Mouse (Mus musculus) right cerebral cortex, postnatal 14 days (tissue): ENCODE data around the gene Zfp488.

Experiments used
- DNase-seq: peaks from one replicate; pipeline ENCODE4 v3.0.0; 2022

Zfp488 gene

DNA sequence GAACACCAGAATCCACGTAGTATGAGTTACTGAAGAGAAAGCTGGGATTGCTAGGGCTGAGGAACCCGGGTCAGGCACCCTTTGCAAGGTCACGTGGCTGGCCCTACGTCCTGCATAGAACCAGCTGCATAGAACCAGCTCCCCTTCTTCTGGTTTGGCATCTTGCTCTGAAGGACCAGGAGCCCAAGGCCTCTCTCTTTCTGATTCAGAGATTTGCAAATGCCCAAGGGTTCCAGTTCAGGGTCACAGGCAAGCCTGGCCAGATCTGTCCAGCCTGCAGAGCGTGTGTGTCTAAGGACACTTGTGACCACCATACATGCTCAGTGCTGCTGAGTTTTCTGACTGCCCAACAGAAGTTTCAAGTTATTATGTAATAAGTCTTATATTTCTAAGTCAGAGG is 36.3 kb downstream of the Zfp488 start:
- DNase-seq = no peak

DNA sequence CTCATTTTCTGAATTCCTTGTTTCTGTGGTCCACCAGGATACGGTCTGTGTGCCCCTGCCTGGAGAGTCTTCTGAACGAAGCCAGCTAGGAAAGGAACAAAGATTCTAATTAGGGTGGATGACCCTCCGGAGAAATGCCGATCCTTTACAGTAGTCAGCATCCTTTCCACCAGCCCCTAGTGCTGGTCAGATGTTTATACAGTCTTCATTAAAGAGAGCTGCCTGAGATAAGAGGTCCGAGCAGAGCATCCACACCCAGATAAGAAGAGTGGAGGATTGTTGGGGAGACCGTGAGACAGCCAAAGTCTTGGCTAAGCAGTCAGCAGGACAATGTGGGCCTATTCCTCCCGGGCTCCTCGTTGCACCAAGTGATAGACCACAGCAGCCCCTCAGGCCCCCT is 37.8 kb downstream of the Zfp488 start, which contains the start of gene Gdf2:
Gene Gdf2, plus strand, starts transcription at position 301 of the 400 bp plus-strand sequence.
- no peak for DNase-seq

DNA sequence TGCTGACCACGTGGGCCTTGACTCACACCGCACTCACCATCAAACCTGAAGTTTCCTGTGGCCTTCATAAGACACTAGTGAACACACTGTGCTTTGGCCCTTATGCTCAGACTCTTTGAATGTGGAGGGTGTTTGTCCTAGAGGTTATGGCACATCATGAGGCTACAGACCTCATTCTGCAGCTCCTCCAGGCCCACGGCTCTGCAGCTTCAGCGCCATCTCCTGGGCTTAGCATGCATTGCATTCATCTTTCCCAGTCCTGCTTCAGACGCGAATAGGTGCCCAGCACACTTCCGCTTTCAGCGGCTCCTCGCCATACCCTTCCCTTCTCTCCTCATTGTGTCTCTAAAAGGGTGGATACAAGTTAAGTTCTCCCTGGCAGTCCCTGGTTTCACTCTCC is 39.4 kb downstream of the Zfp488 start:
- DNase-seq = peak; percentile 80

DNA sequence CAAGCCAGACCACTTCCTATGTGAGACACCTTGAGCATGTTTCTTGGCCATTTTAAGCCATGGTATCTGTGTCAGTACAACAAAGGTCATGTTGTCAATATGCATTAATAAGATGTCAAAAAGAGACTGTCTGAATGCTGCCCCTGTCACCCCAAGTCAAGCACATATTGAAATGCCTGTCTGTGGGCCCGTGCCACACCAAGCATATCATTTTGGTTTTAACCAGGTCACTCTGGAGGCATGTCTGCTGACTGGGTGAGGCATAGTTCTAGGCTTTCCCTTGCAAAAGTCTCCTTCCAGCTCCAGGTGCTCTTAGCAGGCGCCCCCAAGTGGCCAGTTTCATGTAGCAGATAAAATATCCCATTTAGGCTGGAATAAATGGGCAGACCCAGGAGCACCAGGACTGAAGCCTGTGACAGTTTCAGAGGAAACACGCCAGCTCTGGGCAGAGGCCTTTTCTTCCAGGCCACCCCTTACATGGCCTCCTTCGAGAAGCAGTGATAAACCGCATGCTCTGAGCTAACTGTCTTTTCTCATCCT is 44.7 kb downstream of the Zfp488 start:
- peak; percentile 79 for DNase-seq

DNA sequence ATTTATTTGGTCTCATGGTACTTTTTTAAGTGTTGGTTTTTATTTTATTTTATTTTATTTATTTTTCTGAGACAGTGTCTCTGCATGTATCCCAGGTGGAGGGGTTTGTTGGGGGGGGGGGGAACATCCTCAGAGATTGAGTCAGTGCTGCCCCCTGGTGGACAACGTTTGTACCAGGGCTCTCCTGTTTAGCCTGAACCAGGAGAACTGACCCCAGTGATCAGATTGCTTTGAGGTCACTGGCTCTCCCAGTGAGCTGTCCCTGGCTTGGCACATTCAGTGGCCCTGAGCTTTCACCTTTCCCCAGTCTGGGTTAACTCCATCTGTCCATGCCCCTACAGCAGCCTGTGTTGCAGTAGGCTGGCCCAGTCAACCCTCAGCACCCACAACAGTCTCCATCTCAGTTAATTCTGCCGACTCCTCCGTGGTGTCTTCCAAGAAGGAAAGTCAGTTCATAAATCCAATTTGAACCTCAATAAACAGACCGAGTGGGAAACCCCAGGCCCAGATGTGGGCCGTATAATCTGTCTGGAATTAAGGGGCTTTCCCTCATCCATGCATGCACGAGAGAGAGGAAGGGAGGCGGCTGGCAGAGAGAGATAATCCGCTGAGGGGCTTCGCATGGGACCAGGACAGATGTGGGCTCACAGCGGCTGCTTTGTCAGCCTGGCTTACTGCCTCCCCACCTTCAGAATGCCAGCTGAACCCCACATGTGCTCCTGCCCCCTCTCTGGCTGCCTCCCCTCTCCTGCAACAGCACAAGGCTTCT is 45.4 kb downstream of the Zfp488 start:
- peak; percentile 83 for DNase-seq

DNA sequence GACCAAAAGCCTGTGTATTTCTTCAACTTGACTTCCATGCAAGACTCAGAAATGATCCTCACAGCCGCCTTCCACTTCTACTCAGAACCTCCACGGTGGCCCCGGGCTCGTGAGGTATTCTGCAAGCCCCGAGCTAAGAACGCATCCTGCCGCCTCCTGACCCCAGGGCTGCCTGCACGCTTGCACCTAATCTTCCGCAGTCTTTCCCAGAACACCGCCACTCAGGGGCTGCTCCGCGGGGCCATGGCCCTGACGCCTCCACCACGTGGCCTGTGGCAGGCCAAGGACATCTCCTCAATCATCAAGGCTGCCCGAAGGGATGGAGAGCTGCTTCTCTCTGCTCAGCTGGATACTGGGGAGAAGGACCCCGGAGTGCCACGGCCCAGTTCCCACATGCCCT is 46.7 kb downstream of the Zfp488 start:
- no peak for DNase-seq

DNA sequence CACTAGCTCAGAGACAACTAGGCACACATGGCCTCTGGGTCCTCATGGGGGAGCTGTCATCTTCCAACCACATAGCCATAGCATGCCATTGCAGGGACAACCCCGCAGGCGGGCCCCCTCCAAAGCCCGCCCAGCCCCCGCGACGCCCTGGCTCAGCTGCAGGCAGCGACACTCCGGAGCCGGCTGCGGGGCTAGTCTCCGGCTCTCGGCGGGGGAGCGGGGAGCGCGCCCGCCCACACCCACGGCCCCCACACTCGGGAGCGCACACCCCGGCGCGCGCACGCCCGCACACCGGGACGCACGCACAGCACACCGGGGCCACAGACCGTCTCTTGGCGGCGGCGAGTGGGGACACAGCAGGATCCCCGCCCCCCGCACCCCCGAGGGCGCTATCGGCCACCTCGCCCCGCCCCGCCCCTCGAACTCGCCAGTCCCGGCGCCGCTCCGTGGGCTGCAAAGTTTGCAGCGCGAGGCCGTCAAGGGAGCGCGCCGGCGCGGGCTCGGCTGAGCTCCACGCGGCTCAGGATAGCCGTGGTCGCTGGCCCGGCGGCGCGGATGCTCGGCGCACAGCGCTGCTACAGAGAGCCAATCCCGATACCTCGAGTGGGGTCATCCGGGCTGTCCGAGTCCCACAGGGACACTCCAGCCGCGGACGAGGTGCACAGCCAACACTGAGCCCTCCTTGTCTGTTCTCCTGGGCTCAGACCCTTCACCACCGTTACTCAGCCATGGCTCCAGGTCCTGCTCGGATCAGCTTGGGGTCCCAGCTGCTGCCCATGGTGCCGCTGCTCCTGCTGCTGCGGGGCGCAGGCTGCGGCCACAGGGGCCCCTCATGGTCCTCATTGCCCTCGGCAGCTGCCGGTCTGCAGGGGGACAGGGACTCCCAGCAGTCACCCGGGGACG is 55.1 kb downstream of the Zfp488 start, which contains the start of gene Gdf10:
Gene Gdf10, plus strand, starts transcription at position 420 of the 903 bp plus-strand sequence.
- peak; percentile 47 for DNase-seq

DNA sequence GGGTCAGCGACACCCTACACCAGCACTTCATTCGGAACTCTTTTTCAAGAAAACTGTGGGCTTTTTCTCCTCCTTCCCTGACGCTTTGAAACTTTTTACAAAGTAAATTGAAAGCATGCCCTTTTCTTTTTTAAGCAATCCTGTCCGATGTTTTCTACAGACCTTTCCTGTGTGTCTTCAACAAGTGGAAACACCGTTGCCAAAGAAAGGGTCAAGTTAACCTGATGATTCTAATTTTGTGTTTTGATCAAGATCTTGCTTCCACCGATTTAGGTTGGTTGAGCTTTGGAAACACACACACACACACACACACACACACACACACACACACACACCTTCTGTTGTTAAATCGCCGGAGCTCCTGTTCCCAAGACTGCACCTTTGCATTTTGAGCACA is 55.8 kb downstream of the Zfp488 start:
- no peak for DNase-seq

DNA sequence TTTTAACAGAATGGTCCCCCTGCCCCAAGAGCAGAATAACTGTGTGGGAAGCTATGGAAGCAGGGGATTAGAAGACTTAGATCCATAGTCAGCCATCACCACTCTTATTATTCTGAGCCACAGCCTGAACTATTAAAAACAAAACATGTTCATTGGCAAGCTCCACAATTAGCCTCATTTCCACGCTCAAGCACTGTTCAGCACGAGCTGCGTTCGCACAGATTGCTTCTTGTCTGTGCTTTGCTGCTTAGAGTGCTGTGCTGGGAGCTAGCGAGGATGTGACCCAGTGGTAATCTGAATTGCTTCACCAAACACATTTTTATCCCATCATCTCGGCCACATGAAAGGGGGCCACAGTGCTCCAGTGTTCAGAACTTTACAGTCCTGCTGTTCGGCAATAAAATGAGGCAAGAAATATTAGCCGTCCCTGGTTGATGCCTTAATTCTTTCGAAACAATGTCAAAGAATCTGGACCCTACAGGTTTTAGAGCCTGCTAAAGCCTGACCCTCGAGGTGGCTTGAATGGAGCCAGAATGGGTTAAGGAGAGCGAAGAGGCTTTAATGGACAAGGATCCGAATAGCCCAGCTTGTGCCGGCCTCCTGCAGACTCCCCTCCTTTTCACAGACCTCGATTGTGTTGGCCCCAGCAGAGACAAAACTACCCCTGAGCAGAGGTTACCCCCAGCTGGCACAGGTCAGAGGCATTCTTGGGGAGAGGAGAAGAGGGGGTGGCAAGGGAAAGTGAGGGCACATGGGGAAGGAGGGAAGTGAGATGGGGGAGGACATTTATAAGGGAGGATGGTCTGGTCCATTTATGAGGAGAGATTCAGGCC is 57.6 kb downstream of the Zfp488 start:
- no peak for DNase-seq
